Mouse (Mus musculus): ENCODE measurements around the gene Acss2. TPM values are rescaled to one million over a fixed set of nuclear protein-coding genes. Genes with fewer than 3 reads are reported as not detected.
A peak's percentile ranks its signal among the peaks of the same experiment; 100 is the strongest.

Gene Acss2
- polyA plus RNA-seq, 2 experiments: 13.3 to 15.0 TPM

- no peak for DNase-seq (ENCODE audit: low spot score)
- no peak for TF ChIP-seq POLR2A (IDR thresholded peaks at IDR 0.05; ENCODE audit: borderline replicate concordance, extremely low read depth, insufficient read depth, insufficient read length)
- no peaks in the 10 kb centered on the region for H3K4me1 ChIP-seq (ENCODE audit: control insufficient read depth, insufficient read depth, low read length)
- H3K4me2 ChIP-seq (replicated peaks; ENCODE audit: low read depth, low read length, severe bottlenecking): no peak overlapping the region
- H3K27me3 ChIP-seq (ENCODE audit: control insufficient read depth, insufficient read depth, low read length): peaks cover 70% of the 10 kb centered on the region
- 0 out of 2 replicates have a peak overlapping the region, but pooled peaks have one; percentile 7 for H3K9ac ChIP-seq (ENCODE audit: low read depth, low read length, severe bottlenecking)
- H3K36me3 ChIP-seq (ENCODE audit: control insufficient read depth, insufficient read depth, low read length): peaks cover 58% of the 10 kb centered on the region
- no peak overlapping the region for H3K27ac ChIP-seq (replicated peaks; ENCODE audit: low read depth, low read length)
- H3K4me3 ChIP-seq (replicated peaks; ENCODE audit: low read length): no peak overlapping the region
- H3K9me3 ChIP-seq (ENCODE audit: control insufficient read depth, low read length): no peaks in the 10 kb centered on the region
- whole genome bisulfite sequencing: 21% methylated on average over 41 of the region's 43 CpGs
- ATAC-seq (ENCODE audit: low FRiP score, low read depth): no peak
Measured at GRCm38 (mm10) chr2:155630590-155631416, 113.1 kb downstream of the Acss2 start.

GRCm38 (mm10) chr2:155632138-155632936, 114.6 kb downstream of the Acss2 start:
- Histone ChIP-seq H3K9me3 (ENCODE audit: control insufficient read depth, low read length) (no peaks in the 10 kb centered on the region), H3K9ac (ENCODE audit: low read depth, low read length, severe bottlenecking) (no peak overlapping the region), H3K27me3 (ENCODE audit: control insufficient read depth, insufficient read depth, low read length) (peaks cover 61% of the 10 kb centered on the region), H3K27ac (replicated peaks; ENCODE audit: low read depth, low read length) (no peak overlapping the region), H3K4me3 (replicated peaks; ENCODE audit: low read length) (no peak overlapping the region), H3K36me3 (ENCODE audit: control insufficient read depth, insufficient read depth, low read length) (peaks cover 74% of the 10 kb centered on the region), H3K4me1 (ENCODE audit: control insufficient read depth, insufficient read depth, low read length) (no peaks in the 10 kb centered on the region), H3K4me2 (replicated peaks; ENCODE audit: low read depth, low read length, severe bottlenecking) (no peak overlapping the region)
- no peak for DNase-seq (ENCODE audit: low spot score)
- WGBS: 75% methylated on average over 28 of the region's 30 CpGs
- ATAC-seq (ENCODE audit: low FRiP score, low read depth): no peak
- TF ChIP-seq POLR2A (IDR thresholded peaks at IDR 0.05; ENCODE audit: borderline replicate concordance, extremely low read depth, insufficient read depth, insufficient read length): no peak

GRCm38 (mm10) chr2:155633121-155633520, 115.4 kb downstream of the Acss2 start:
- Histone ChIP-seq H3K9me3 (ENCODE audit: control insufficient read depth, low read length) (no peaks in the 10 kb centered on the region), H3K4me2 (replicated peaks; ENCODE audit: low read depth, low read length, severe bottlenecking) (no peak overlapping the region), H3K27ac (replicated peaks; ENCODE audit: low read depth, low read length) (no peak overlapping the region), H3K27me3 (ENCODE audit: control insufficient read depth, insufficient read depth, low read length) (peaks cover 54% of the 10 kb centered on the region), H3K4me3 (replicated peaks; ENCODE audit: low read length) (no peak overlapping the region), H3K36me3 (ENCODE audit: control insufficient read depth, insufficient read depth, low read length) (peaks cover 82% of the 10 kb centered on the region), H3K9ac (ENCODE audit: low read depth, low read length, severe bottlenecking) (no peak overlapping the region), H3K4me1 (ENCODE audit: control insufficient read depth, insufficient read depth, low read length) (no peaks in the 10 kb centered on the region)
- TF ChIP-seq POLR2A (IDR thresholded peaks at IDR 0.05; ENCODE audit: borderline replicate concordance, extremely low read depth, insufficient read depth, insufficient read length): no peak
- DNase-seq (ENCODE audit: low spot score) (no peak), ATAC-seq (ENCODE audit: low FRiP score, low read depth) (no peak)
- 69% methylated on average over 16 of the region's 19 CpGs for WGBS

GRCm38 (mm10) chr2:155633731-155634130, 116.0 kb downstream of the Acss2 start:
- H3K4me2 ChIP-seq (replicated peaks; ENCODE audit: low read depth, low read length, severe bottlenecking): no peak overlapping the region
- TF ChIP-seq POLR2A (IDR thresholded peaks at IDR 0.05; ENCODE audit: borderline replicate concordance, extremely low read depth, insufficient read depth, insufficient read length): no peak
- DNase-seq (ENCODE audit: low spot score): no peak
- H3K4me1 ChIP-seq (ENCODE audit: control insufficient read depth, insufficient read depth, low read length): no peaks in the 10 kb centered on the region
- no peak overlapping the region for H3K27ac ChIP-seq (replicated peaks; ENCODE audit: low read depth, low read length)
- no peak overlapping the region for H3K9ac ChIP-seq (ENCODE audit: low read depth, low read length, severe bottlenecking)
- ATAC-seq (ENCODE audit: low FRiP score, low read depth): no peak
- WGBS: 89% methylated on average over 9 of the region's 9 CpGs
- H3K36me3 ChIP-seq (ENCODE audit: control insufficient read depth, insufficient read depth, low read length): peaks cover 88% of the 10 kb centered on the region
- H3K4me3 ChIP-seq (replicated peaks; ENCODE audit: low read length): no peak overlapping the region
- H3K9me3 ChIP-seq (ENCODE audit: control insufficient read depth, low read length): no peaks in the 10 kb centered on the region
- H3K27me3 ChIP-seq (ENCODE audit: control insufficient read depth, insufficient read depth, low read length): peaks cover 48% of the 10 kb centered on the region

GRCm38 (mm10) chr2:155634562-155634961, 116.8 kb downstream of the Acss2 start:
- no peak overlapping the region for H3K4me3 ChIP-seq (replicated peaks; ENCODE audit: low read length)
- peaks cover 96% of the 10 kb centered on the region for H3K36me3 ChIP-seq (ENCODE audit: control insufficient read depth, insufficient read depth, low read length)
- H3K9ac ChIP-seq (ENCODE audit: low read depth, low read length, severe bottlenecking): no peak overlapping the region
- no peak overlapping the region for H3K27ac ChIP-seq (replicated peaks; ENCODE audit: low read depth, low read length)
- no peak for DNase-seq (ENCODE audit: low spot score)
- no peak for TF ChIP-seq POLR2A (IDR thresholded peaks at IDR 0.05; ENCODE audit: borderline replicate concordance, extremely low read depth, insufficient read depth, insufficient read length)
- H3K4me2 ChIP-seq (replicated peaks; ENCODE audit: low read depth, low read length, severe bottlenecking): no peak overlapping the region
- no peak for ATAC-seq (ENCODE audit: low FRiP score, low read depth)
- H3K4me1 ChIP-seq (ENCODE audit: control insufficient read depth, insufficient read depth, low read length): no peaks in the 10 kb centered on the region
- H3K9me3 ChIP-seq (ENCODE audit: control insufficient read depth, low read length): no peaks in the 10 kb centered on the region
- WGBS: 98% methylated on average over 8 of the region's 8 CpGs
- H3K27me3 ChIP-seq (ENCODE audit: control insufficient read depth, insufficient read depth, low read length): peaks cover 40% of the 10 kb centered on the region

MicroRNA genes within 50 kb of the gene (microRNA counts, 519-probe panel; counts per million panel counts)
- microRNA mmu-miR-499: 3,326 counts per million, percentile 64 among the panel's probes with 10 or more counts

Small RNA genes within 50 kb of the gene (microRNA-seq; reads per million reads assigned to microRNA genes)
- gene Mir499: 241 reads per million, percentile 57 among the genes with 10 or more reads in this experiment

Other genes starting within 250 kb of the Acss2 start
- gene Map1lc3a, start 241.7 kb upstream of the Acss2 start, polyA plus RNA-seq (2012; rRNA removed): 129 and 134 TPM in 2 replicates
- 233 TPM in 2 replicates for gene Map1lc3a, start 241.7 kb upstream of the Acss2 start, polyA plus RNA-seq (2014; fragmentation: Nextera tagmentation; extraction: Ambion mirVana)
- gene Pigu, start 160.5 kb upstream of the Acss2 start, polyA plus RNA-seq (2012; rRNA removed): 50.7 and 66.4 TPM in 2 replicates
- 43.8 and 49.4 TPM in 2 replicates for gene Pigu, start 160.5 kb upstream of the Acss2 start, polyA plus RNA-seq (2014; fragmentation: Nextera tagmentation; extraction: Ambion mirVana)
- 26.8 and 35.7 TPM in 2 replicates for gene Trp53inp2, start 136.9 kb upstream of the Acss2 start, polyA plus RNA-seq (2012; rRNA removed)
- 15.5 and 17.6 TPM in 2 replicates for gene Trp53inp2, start 136.9 kb upstream of the Acss2 start, polyA plus RNA-seq (2014; fragmentation: Nextera tagmentation; extraction: Ambion mirVana)
- gene Ncoa6, start 44.1 kb upstream of the Acss2 start, polyA plus RNA-seq (2012; rRNA removed): 45.4 and 54.2 TPM in 2 replicates
- gene Ncoa6, start 44.1 kb upstream of the Acss2 start, polyA plus RNA-seq (2014; fragmentation: Nextera tagmentation; extraction: Ambion mirVana): 26.9 and 31.1 TPM in 2 replicates
- 18.0 and 32.5 TPM in 2 replicates for gene Ggt7, start 289 bp downstream of the Acss2 start, polyA plus RNA-seq (2012; rRNA removed)
- gene Ggt7, start 289 bp downstream of the Acss2 start, polyA plus RNA-seq (2014; fragmentation: Nextera tagmentation; extraction: Ambion mirVana): 3.7 and 4.4 TPM in 2 replicates
- gene Gss, start 74.9 kb downstream of the Acss2 start, polyA plus RNA-seq (2012; rRNA removed): 16.3 and 21.3 TPM in 2 replicates
- 24.9 and 28.7 TPM in 2 replicates for gene Gss, start 74.9 kb downstream of the Acss2 start, polyA plus RNA-seq (2014; fragmentation: Nextera tagmentation; extraction: Ambion mirVana)
- gene Myh7b, start 93.3 kb downstream of the Acss2 start, polyA plus RNA-seq (2012; rRNA removed): 21.9 and 27.0 TPM in 2 replicates
- gene Myh7b, start 93.3 kb downstream of the Acss2 start, polyA plus RNA-seq (2014; fragmentation: Nextera tagmentation; extraction: Ambion mirVana): 3.6 and 5.0 TPM in 2 replicates
- gene Trpc4ap, start 174.4 kb downstream of the Acss2 start, polyA plus RNA-seq (2012; rRNA removed): 166 and 196 TPM in 2 replicates
- gene Trpc4ap, start 174.4 kb downstream of the Acss2 start, polyA plus RNA-seq (2014; fragmentation: Nextera tagmentation; extraction: Ambion mirVana): 140 and 153 TPM in 2 replicates
- 36.1 and 38.5 TPM in 2 replicates for gene Edem2, start 211.5 kb downstream of the Acss2 start, polyA plus RNA-seq (2012; rRNA removed)
- gene Edem2, start 211.5 kb downstream of the Acss2 start, polyA plus RNA-seq (2014; fragmentation: Nextera tagmentation; extraction: Ambion mirVana): 31.3 and 35.0 TPM in 2 replicates
- not detected in 2 replicates for gene Gm17581, start 217.9 kb downstream of the Acss2 start, polyA plus RNA-seq (2012; rRNA removed)
- gene Gm17581, start 217.9 kb downstream of the Acss2 start, polyA plus RNA-seq (2014; fragmentation: Nextera tagmentation; extraction: Ambion mirVana): not detected in 2 replicates
- gene Procr, start 233.2 kb downstream of the Acss2 start, polyA plus RNA-seq (2012; rRNA removed): 6.2 and 8.2 TPM in 2 replicates
- gene Procr, start 233.2 kb downstream of the Acss2 start, polyA plus RNA-seq (2014; fragmentation: Nextera tagmentation; extraction: Ambion mirVana): 4.3 and 5.2 TPM in 2 replicates